Mouse (Mus musculus) activated CD4-positive, CD25-positive, alpha-beta regulatory T cell, adult 4 months (primary cell): ENCODE data around the gene Hs3st4. TPM values are rescaled to one million over a fixed set of nuclear protein-coding genes. Genes with fewer than 3 reads are reported as not detected.

Source experiments
- ATAC-seq: one replicate; pipeline ENCODE4 v1.8.0; 2017
- polyA plus RNA-seq, 2 experiments: library from polyadenylated mRNA; unstranded; fragments of 100-300 nt; shearing (Covaris generic); gene quantifications; one replicate each; pipeline ENCODE4 v1.2.1; 2017

Gene Hs3st4
- polyA plus RNA-seq, 2 experiments from 2014 or later = not detected

DNA sequence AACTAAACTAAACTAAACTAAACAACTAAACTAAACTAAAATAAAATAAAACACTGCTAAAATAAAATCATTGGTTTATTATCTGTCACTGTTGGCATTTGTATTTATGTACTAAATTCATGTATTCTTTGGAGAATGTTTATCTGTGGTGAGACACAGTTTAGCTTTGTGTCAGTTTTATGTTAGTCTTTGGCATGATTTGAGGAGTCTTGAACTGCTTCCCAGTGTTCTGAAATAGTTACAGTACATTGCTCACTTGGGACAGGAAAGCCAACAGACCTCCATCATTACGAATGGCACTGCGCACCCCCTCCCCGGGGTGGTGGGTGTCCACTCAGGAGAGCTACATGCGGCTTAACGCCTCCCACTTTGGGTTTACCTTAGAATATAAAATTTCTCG, 158.6 kb downstream of the Hs3st4 start:
- ATAC-seq = no peak

DNA sequence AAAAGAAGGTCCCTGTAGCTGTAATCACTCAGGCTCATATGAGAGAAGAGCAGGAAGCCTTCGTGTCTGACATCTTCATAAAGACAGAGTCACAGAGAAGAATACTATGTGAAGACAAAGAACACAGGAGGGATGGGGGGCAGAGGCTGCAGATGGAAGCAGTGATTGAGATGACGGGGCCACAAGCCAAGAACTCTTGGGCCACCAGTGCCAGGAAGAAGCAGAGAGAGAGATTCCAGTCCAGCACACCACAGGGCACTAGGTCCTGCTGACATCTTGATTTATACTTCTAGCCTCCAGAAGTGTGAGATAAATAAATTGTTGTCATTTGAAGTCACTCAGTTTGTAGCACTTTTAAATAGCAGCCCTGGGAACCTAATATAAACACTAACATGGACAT, 168.2 kb downstream of the Hs3st4 start:
- no peak for ATAC-seq

DNA sequence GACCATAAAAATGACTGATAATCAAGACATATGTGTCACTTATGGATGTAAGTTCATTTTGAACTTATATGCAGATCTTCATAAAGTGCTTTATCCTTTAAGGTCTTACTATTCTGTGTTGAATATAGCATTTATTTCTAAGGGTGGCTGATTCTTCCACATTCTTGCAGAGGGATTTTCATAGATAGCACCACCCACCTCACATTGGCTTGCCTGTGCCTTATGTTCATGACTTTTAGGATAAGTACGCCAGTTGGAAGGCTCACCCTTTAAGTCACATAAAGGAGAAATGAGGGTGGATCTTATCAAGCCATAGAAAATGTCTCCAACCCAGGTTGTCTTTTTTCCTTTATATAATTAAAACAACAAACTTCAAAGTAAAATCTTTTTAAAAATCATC, 180.6 kb downstream of the Hs3st4 start:
- ATAC-seq = no peak

DNA sequence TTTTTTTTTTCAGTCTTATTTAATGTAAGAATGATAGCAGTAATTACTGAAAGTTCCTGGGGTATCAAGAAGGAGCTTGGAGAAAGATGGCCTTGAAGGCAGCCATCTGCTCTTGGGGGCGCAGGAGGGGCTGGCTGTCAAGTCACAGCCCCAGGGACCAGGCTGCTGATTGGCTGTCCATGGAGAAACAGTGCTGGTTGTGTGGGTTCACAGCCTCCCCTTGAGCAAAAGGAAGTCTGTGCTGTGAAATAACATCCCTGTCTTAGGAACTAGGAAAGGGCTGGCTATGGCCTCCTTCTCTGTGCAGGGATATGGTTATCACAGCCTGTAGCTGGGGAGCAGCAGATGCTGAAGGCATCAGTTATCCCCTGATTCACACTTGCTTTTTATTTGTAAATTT, 183.6 kb downstream of the Hs3st4 start:
- ATAC-seq = no peak

DNA sequence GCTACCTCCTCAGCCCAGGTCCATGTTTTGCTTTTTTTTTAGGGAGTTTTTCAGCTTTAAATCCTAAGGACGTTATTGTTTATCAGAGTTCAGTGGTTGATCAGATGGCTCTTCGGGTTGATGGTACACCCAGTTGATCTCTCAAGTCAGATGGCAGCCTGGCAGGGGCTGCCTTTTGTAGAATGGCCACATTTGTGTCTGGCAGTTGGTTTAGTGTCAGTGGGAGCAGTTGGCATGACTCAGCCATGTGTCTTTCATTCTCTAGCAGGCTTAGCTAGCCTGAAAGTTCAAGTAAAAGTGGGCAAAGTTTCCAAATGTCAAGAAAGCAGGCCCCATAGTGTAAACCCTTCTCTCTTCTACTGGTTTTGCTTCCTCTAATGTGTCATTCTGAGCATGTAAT, 186.1 kb downstream of the Hs3st4 start:
- no peak for ATAC-seq

DNA sequence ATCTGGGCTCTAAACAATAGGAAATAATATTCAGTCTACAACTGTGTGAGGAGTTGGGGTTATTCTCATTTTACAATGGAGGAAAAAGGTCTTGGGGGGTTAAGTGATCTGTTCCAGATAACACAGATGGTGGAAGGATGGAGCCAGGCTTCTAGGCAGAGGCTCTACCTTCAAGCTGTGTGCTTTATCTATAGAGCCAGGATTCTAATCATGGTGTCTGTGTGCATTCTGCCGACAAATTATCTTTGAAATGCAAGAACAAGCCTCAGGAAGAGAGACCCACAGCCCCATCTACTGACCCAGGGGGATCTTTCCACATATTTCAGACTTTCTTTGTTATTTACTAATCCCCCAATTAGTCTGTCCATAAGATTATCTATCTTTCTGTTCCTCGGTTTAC, 187.3 kb downstream of the Hs3st4 start:
- ATAC-seq = no peak

DNA sequence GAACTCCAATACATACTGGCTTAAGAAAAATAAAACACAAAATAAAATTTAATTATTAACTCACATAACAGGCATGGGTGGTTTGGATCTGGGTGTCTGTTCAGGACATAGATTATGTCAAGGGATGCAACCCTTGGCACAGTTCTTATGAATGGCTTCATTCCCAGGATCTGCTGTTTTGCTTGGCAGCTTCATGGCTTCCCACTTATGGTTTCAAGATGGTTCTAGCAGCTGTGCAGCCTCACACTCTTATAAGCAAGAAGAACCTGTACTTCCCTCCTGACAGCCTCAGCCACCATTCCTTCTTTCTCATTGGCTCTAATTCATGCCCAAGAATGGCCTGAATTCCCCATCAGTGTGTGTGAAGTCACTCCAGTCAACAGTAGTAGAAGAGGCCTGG, 189.3 kb downstream of the Hs3st4 start:
- ATAC-seq = no peak

DNA sequence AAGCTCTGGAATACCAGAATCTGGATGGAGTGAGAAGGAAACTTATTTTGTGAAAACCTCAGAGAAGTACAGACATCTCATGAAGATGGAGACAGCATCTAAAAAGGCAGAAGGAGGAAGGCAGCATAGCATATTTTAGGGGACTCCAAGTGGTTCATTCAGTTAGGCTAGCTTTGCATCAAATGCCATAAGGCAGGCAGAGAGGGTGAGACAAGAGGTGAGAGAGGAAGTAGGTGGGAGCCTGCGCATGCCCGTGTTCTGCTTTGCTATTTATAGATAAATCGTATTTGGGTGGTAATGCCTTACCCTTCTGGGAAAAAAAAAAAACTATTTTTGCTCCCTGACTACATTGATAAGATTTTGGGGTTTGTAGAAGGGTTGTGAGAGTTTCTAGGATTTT, 198.3 kb downstream of the Hs3st4 start:
- ATAC-seq = no peak

DNA sequence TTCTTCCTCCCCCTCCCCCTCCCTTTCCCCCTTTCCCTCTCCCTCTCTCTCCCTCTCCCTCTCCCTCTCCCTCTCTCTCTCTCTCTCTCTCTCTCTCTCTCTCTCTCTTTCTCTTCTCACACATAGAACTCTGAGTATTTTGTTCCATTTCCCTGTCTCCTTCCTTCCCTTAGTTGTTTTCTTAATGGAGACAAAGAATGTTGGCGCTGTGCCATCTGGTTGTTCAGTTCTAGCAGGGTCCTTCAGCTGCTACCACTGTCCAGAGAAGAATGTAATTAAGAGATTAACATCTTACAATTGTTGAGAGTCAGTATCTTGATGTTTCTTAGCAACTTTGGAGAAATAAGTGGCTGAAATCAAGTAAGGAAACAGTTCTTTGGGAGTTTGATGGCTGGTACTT, 202.0 kb downstream of the Hs3st4 start:
- no peak for ATAC-seq

DNA sequence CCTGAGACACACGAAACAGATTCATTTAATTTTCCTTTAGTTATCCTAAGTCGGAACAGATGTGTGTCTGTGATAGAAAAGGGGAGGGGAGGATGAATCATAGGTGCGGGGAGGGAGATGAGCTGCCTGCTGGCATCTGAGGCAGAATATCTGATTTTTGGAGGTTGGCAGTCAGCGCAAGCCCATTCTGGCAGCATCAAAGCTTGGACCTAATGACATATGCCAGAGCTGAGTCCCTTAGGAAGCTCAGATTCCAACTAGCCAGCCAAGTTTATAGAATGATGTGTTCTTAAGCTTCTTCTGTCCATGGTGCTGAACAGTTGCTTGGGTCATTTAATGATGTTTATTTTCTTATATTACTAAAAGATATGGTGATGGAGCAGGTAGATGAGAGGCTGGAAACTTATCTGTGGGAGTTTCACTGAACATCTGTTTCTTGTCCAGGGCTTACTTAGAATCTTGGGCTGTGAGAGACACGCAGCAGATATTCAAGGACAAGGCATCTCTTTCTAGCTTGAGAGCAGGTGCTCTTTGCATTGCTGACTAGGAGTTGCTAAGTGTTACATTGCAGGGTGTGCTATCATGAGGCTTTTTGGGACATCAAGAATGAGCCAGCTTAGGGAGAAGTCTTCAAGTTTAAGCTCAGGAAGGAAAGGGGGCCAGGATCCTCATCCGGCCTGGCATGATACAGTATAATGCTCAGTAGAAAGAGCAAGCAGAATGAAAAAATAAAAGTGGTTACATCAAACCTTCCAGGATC, 216.3 kb downstream of the Hs3st4 start:
- ATAC-seq = no peak

DNA sequence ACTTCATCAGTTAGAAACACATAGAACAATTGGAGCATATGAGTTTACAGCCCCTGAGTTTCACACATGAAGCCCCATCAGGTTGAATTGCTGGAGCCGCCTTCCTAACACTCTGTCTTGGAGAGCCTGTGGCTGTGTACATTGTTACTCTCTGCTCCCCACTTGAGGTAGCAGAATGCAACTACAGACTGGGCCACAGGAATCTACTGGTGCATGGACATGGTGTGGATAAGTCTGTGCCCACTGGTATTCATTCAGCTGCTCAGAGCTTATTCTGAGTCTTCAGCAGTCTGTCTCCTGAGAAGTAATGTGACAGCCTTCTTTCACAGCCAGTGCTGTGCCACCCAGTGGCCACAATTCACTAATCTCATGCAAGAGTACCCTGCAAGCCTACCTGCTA, 234.3 kb downstream of the Hs3st4 start:
- ATAC-seq = no peak

DNA sequence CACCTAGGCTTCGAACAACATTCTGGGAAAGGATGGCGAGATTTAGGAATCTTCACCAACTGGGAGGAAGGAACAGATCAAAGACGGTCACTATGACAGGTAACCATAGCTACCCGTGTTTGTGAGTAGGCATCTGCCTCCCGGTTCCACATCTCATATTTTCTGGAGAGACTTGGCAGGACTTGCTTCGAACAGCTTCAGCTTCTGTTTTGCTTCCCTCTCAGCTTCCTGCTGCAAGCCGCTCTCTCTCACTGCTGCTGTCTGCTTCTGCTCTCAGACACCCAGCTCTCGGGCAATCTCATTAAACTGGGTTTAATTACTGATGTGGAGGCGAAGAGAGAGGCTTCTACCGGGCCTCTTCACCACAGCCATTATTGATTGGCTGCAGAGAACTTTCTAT, 237.9 kb downstream of the Hs3st4 start:
- no peak for ATAC-seq

DNA sequence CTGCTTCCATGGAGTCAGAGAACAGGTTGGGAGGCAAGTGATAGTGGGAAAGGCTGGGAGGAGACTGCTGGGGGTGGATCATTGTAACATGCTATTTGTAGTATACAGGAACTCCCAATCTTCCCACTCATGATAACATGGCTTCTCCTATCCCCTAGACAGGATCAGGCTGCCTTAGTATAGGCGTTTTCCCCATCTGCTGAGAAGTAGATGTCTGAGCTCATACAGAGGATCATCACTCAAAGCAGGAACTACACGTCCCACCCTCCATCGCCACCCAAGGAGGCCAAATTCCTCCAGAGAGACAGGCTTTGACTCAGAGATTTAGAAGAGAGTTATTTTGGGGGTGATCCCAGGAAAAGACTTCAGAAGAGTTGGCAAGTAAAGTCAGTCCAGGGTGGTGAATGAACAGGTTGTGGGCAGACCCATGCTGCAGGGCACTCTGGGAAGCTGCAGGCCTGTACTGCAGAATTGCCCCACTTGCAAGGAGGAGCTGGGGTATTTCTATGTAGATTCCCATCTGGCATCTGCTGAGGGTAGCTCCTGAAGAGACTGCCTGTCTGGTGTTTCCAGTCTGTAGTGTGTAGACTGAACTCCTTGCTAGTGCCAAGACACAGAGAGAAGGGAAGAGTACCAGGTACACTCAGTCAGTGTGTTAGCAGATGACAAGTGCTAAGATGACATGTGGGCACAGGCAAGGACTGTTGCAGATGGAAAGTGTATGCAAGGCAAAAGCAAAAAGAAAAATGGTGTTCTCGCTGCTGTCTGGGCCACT, 255.4 kb downstream of the Hs3st4 start:
- ATAC-seq = no peak

DNA sequence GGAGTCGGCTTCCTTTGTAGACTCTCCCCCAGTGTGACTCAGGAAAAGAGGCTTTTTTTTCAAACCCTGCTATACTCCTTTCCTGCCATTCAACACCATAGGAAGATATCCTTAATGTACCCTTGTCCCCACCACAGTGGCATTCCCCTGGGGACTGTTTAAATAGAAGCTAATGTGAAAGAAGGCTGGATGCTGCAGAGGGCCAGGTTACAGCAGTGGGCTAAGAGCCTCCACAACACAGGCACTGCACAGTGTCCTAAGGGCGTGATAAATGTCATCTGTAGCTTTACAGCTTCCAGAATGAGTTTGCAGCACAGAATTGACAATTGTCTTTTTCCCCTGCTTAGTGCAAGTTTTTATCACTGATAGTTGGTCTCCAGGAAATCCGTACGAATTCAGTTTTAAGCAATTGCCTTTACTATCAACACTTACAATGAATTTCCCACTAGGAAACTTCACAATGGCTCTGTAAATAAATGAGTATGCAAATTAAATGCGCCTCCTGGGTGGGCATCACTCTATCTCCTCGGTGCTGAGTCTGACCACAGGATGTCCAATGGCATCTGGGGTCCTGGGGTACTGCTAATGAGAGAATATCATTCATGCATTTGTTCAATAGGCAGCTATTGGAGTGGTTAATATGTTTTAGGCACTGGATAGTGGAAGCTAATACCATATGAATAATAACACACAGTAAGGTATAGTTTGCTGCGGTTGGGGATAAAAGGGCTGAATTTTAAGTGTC, 257.4 kb downstream of the Hs3st4 start:
- no peak for ATAC-seq

DNA sequence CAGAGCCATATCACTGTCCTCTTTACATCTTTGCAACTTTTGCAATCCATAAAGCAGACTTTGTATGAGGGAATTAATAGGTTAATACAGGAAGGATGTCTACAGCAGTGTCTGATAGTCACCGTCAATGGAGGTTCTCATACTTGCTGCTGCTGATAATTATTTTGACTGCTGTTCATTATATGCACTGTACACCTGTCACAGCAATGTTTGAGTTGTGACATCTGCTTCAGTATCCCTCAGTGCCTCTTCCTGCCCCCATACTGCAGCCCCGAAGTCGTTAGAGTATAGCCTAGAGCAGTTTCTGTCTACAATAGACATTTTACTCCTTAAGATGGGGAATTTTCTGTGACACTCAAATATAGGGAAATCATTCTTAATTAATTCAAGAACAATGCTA, 267.2 kb downstream of the Hs3st4 start:
- no peak for ATAC-seq

DNA sequence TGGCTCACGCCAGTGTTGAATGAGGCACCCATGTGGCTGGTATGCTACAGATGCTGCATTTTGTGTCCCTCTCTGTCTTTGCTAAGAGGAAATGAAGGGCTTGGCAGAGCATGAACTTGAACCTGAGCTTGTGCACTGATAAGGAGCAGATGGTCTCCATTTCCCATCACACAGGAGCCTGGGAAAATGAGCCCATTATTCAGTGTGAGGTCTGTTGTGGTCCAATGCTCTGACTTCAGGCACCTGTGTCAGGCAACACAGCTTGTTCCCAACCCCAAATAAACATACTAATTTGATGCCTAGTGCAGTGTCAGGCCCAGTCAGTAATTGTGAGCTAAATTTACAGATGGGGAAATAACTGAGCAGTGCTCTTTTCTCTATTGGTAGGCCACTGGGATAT, 267.9 kb downstream of the Hs3st4 start:
- no peak for ATAC-seq

DNA sequence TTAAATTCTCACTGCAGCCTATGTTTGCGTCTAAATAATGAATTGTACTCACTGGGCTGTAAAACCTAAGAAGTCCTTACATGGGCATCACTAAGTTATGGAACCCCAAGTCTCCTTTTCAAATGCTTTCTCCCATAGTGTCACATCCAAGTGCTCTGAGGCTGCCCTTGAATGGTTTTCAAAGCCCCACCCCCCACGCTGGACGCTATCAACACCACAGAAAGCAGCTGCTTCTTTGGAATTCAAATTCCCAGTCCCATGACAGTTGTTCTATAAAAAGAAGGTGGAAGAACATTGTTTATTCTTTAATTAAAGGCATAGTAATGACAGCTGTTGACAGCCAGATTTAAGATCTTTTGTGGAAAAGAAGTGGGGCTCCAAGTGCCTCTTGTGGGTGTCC, 275.8 kb downstream of the Hs3st4 start:
- ATAC-seq = no peak

DNA sequence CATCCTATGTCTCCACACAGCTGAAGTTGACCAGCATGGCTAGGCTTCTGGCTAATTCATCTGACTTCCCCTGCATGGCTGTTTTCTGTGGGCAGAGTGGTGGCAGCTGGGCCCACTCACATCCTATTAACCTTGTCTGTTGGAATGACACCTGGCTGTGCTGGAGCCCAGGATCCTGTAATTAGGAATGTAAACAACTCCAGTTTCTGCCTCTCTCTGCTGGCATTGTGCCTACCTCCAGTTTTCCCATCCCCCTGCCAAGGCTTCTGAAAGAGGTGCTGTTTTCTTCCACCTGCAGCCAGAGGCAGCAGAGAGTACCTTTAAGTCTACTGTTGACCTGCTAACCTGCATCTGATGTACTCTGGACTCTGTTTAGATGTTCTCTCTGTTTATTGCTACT, 288.1 kb downstream of the Hs3st4 start:
- no peak for ATAC-seq

DNA sequence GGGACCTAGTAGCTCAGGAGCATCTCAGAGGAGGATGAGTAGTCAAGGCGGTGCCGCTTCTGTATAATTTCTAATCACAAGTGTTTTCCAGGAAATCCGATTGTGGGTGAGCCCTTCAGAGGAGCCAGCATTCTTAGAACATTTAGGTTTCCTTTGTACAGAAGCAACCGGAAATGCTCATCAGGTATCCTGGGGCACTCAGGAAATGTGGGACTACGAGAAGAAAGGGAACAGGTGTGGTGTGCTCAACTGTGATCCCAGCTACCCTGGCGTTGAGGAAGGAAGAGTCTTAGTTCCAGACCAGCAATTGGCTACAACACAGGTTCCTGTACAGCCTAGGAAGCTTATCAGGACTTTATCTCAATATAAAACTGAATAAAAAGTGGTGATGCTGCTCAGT, 307.2 kb downstream of the Hs3st4 start:
- no peak for ATAC-seq

DNA sequence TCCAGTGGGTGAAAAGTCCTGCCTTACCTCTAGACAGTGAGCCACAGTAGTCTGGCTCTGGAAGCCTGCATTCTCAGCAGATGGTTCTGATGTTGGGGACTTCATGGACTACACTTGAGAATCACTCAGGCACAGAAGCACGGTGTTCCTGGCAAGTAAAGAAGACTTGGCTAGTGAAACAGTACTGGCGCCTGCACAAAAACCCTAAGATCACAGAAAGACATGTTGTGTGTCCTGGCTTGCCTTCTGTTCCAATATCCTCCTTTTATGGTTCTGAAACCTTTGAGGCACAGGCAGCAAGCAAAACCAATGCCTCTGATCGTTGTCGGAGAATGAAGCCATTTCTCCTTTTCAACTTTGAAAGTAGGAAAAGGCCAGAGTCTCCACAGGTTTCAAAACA, 336.8 kb downstream of the Hs3st4 start:
- ATAC-seq = no peak

DNA sequence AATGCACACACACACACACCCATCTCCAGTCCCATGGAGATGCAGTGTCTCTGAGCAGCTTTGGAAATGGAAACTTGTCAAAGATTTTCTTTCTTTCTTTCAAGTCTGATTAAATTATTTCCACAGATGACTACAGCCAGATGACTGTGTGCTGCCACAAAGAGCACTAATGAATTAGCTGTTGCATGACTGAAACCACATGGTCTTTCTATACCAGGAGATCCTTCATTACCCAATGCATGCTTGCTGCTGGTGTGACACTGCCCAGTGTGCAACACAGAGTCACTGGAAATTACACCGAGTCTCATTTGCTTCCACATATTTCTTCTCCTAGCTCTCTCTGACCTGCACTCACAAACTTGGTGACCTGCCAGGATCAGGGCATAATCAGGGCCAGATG, 353.0 kb downstream of the Hs3st4 start:
- no peak for ATAC-seq

DNA sequence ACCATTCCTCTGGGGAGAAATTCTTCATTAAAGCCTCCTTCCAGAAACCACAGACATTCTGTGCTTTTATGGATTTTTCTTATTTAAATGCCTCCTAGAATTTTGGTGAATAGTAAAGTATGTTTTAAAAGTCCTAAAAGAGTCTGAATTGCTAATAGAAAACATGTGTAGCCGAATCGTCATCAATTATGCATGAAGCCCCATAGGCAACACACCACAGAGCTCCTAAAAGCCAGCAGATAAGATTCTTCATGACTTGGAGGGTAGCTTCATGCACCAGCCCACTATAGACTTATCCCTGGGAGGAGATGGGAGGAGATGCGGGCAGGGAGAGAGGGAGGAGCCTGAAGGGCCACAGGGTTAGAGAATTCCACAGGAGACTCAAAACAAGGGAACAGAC, 358.8 kb downstream of the Hs3st4 start:
- ATAC-seq = no peak

DNA sequence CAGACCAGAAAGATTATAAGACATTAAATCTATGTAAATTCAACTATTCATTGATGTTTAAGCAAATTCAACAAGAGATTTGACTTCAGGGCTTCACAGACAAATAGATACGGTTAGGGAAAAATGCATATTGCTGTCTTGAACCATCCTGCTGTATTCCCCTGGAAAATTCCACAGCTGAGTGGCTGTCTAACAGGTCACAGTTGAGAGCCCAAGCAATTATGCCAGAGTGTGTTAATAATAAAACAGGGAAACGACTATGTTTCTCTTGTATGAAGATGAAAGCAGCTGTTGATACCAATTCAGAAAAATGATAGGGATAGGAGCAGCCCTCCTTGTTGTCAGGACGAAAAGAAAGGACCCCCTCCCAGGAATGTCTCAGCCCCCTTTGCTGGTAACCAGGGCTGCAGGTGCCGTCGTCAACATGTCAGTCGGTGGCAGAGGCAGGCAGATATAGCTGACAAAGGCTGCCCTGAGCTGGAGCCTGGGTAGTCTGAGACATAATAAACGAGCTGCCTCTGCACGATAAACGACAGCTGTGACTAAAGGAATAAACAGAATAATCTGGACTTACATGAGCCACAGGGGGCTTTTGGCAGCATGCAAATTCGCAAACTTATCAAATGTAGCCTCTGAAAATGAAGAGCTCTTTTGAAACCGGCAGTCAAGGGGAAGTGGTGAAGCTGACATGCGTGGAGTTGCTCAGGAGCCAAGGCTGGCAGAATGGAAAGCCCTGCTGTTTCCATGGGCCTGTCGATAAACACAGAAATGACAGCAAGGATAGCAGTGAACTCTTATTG, 364.7 kb downstream of the Hs3st4 start:
- no peak for ATAC-seq
